Mouse (Mus musculus): ENCODE results near the gene Tcp11x2. TPM values are rescaled to one million over a fixed set of nuclear protein-coding genes. Genes with fewer than 3 reads are reported as not detected.

The Tcp11x2 gene
- polyA plus RNA-seq, 1 experiment from 2014 or later, result not detected

GRCm38 (mm10) chrX:135681858-135682257, 11.7 kb downstream of the Tcp11x2 start:
- Histone ChIP-seq H3K36me3 (replicated peaks; ENCODE audit: control insufficient read depth, insufficient read depth) (no peaks in the 10 kb centered on the region), H3K9ac (no peak overlapping the region), H3K9me3 (ENCODE audit: control insufficient read depth, low read length) (no peaks in the 10 kb centered on the region), H3K27me3 (ENCODE audit: control insufficient read depth, insufficient read depth, low read length) (no peaks in the 10 kb centered on the region), H3K27ac (no peak overlapping the region), H3K4me1 (replicated peaks; ENCODE audit: control insufficient read depth, insufficient read depth, low read length) (no peaks in the 10 kb centered on the region), H3K4me3 (replicated peaks; ENCODE audit: low read length) (no peak overlapping the region), H3K4me2 (replicated peaks) (no peak overlapping the region)
- WGBS, result 80% methylated on average over 2 of the region's 2 CpGs
- no peak for ATAC-seq (ENCODE audit: low FRiP score)
- DNase-seq (ENCODE audit: low spot score), result no peak

GRCm38 (mm10) chrX:135652173-135652772, 41.3 kb downstream of the Tcp11x2 start:
- H3K27ac ChIP-seq, result no peak overlapping the region
- no peak overlapping the region for H3K4me2 ChIP-seq (replicated peaks)
- peak; percentile 64 for ATAC-seq (ENCODE audit: low FRiP score)
- no peak overlapping the region for H3K9ac ChIP-seq
- H3K36me3 ChIP-seq (replicated peaks; ENCODE audit: control insufficient read depth, insufficient read depth), result no peaks in the 10 kb centered on the region
- no peaks in the 10 kb centered on the region for H3K9me3 ChIP-seq (ENCODE audit: control insufficient read depth, low read length)
- DNase-seq (ENCODE audit: low spot score), result peak; percentile 66
- 39% methylated on average over 9 of the region's 9 CpGs for WGBS
- H3K4me3 ChIP-seq (replicated peaks; ENCODE audit: low read length), result no peak overlapping the region
- no peaks in the 10 kb centered on the region for H3K4me1 ChIP-seq (replicated peaks; ENCODE audit: control insufficient read depth, insufficient read depth, low read length)
- no peaks in the 10 kb centered on the region for H3K27me3 ChIP-seq (ENCODE audit: control insufficient read depth, insufficient read depth, low read length)

- no peak within 1 kb of the TSS for H3K4me2 ChIP-seq (replicated peaks)
- WGBS, result 94% methylated on average over 11 of the region's 11 CpGs
These were observed 66.0 kb downstream of the Tcp11x2 start, which contains the start of gene Prame for GRCm38 (mm10) chrX:135627605-135628004. Gene Prame, minus strand, starts transcription at chrX:135627705.

More at GRCm38 (mm10) chrX:135627605-135628004, 66.0 kb downstream of the Tcp11x2 start, which contains the start of gene Prame:
- H3K9me3 ChIP-seq (ENCODE audit: control insufficient read depth, low read length), result no peaks in the 10 kb centered on the region
- no peak within 1 kb of the TSS for H3K9ac ChIP-seq
- no peak within 1 kb of the TSS for H3K27ac ChIP-seq
- H3K4me3 ChIP-seq (replicated peaks; ENCODE audit: low read length), result no peak within 1 kb of the TSS
- no peaks in the 10 kb centered on the region for H3K36me3 ChIP-seq (replicated peaks; ENCODE audit: control insufficient read depth, insufficient read depth)
- DNase-seq (ENCODE audit: low spot score) (no peak), ATAC-seq (ENCODE audit: low FRiP score) (no peak)
- H3K4me1 ChIP-seq (replicated peaks; ENCODE audit: control insufficient read depth, insufficient read depth, low read length), result no peaks in the 10 kb centered on the region
- H3K27me3 ChIP-seq (ENCODE audit: control insufficient read depth, insufficient read depth, low read length), result no peaks in the 10 kb centered on the region

Other genes starting within 250 kb of the Tcp11x2 start
- gene AV320801, start 199.2 kb downstream of the Tcp11x2 start, polyA plus RNA-seq (2014; fragmentation: Nextera tagmentation; extraction: Ambion mirVana), result not detected in 2 replicates
- not detected in 2 replicates for gene Nxf7, start 95.0 kb downstream of the Tcp11x2 start, polyA plus RNA-seq (2014; fragmentation: Nextera tagmentation; extraction: Ambion mirVana)
- not detected in 2 replicates for gene Prame, start 66.1 kb downstream of the Tcp11x2 start, polyA plus RNA-seq (2014; fragmentation: Nextera tagmentation; extraction: Ambion mirVana)
- not detected in 2 replicates for gene Tmsb15a, start 31.5 kb upstream of the Tcp11x2 start, polyA plus RNA-seq (2014; fragmentation: Nextera tagmentation; extraction: Ambion mirVana)
- gene Armcx5, start 48.9 kb upstream of the Tcp11x2 start, polyA plus RNA-seq (2014; fragmentation: Nextera tagmentation; extraction: Ambion mirVana), result 8.9 and 10.5 TPM in 2 replicates
- gene Gprasp1, start 48.9 kb upstream of the Tcp11x2 start, polyA plus RNA-seq (2014; fragmentation: Nextera tagmentation; extraction: Ambion mirVana), result 241 and 290 TPM in 2 replicates
- gene Bhlhb9, start 103.8 kb upstream of the Tcp11x2 start, polyA plus RNA-seq (2014; fragmentation: Nextera tagmentation; extraction: Ambion mirVana), result 116 and 121 TPM in 2 replicates
- gene Gprasp2, start 145.2 kb upstream of the Tcp11x2 start, polyA plus RNA-seq (2014; fragmentation: Nextera tagmentation; extraction: Ambion mirVana), result 182 and 225 TPM in 2 replicates